17 mouse cellular contexts compared by ENCODE assay signal in genomic region chr9:116296349-116296748, GRCm38 (mm10).
"Had no signal": no experiment of that assay in that cellular context is flagged by ENCODE, and none has a peak within 500 bp of the region (broad histone marks: within the 10 kb centered on the region; RNA-seq: fewer than 3 reads in every experiment).

No protein-coding gene starts in this region.

- DNase-seq: liver; liver, embryonic 13.5 days; lung, adult 18-20 months; lung, embryonic 14.5 days; lung, postnatal 4 days; midbrain, embryonic 14.5 days; right cerebral cortex, postnatal 14 days; thymus, adult 2 months; thymus, postnatal 25 days had no signal

- H3K4me3 ChIP-seq: liver, embryonic 13.5 days; liver, embryonic 15.5 days; midbrain, embryonic 10.5 days; midbrain, embryonic 12.5 days; neural tube, embryonic 12.5 days; stomach, embryonic 15.5 days had no signal

- H3K4me1 ChIP-seq: liver, embryonic 13.5 days; liver, embryonic 15.5 days; midbrain, embryonic 10.5 days; midbrain, embryonic 12.5 days; neural tube, embryonic 12.5 days; stomach, embryonic 15.5 days had no signal

- H3K4me2 ChIP-seq: liver, embryonic 11.5 days; liver, embryonic 13.5 days; liver, embryonic 15.5 days; lung, embryonic 14.5 days; midbrain, embryonic 12.5 days; neural tube, embryonic 12.5 days; stomach, embryonic 15.5 days had no signal

- H3K36me3 ChIP-seq: liver, embryonic 13.5 days; liver, embryonic 15.5 days; midbrain, embryonic 10.5 days; midbrain, embryonic 12.5 days; neural tube, embryonic 12.5 days; stomach, embryonic 15.5 days had no signal

- H3K9me3 ChIP-seq: liver, embryonic 13.5 days; liver, embryonic 15.5 days; midbrain, embryonic 10.5 days; midbrain, embryonic 12.5 days; neural tube, embryonic 12.5 days; stomach, embryonic 15.5 days had no signal

- ATAC-seq: midbrain, embryonic 16.5 days had no signal

- H3K9ac ChIP-seq: liver, embryonic 13.5 days; liver, embryonic 15.5 days; lung, embryonic 14.5 days; midbrain, embryonic 12.5 days; neural tube, embryonic 12.5 days; stomach, embryonic 15.5 days had no signal

- H3K27ac ChIP-seq: liver, embryonic 13.5 days; liver, embryonic 15.5 days; midbrain, embryonic 10.5 days; midbrain, embryonic 12.5 days; neural tube, embryonic 12.5 days; stomach, embryonic 15.5 days; stomach, postnatal 0 days had no signal

- H3K27me3 ChIP-seq: liver, embryonic 13.5 days; liver, embryonic 15.5 days; midbrain, embryonic 12.5 days; neural tube, embryonic 12.5 days; stomach, embryonic 15.5 days had no signal
